Mouse (Mus musculus): ENCODE results near the gene Psma6.
A peak's percentile ranks its signal among the peaks of the same experiment; 100 is the strongest.

- peak; percentile 16 for TF ChIP-seq CTCF (IDR thresholded peaks at IDR 0.05; ENCODE audit: control insufficient read depth, insufficient read depth, insufficient read length)
- no peak for TF ChIP-seq USF1 (IDR thresholded peaks at IDR 0.05; ENCODE audit: low read depth)
- no peak for TF ChIP-seq FOSL1 (IDR thresholded peaks at IDR 0.05; ENCODE audit: insufficient read depth, low read length, poor library complexity, severe bottlenecking)
- TF ChIP-seq CEBPB (IDR thresholded peaks at IDR 0.05; ENCODE audit: low read depth): no peak
Observed at GRCm38 (mm10) chr12:55354904-55355303, 29.1 kb upstream of the Psma6 start.

Measured in C2C12 (cell line).